Mouse (Mus musculus) A20 (cell line): ENCODE results near the gene Glis3.

ENCODE experiments used
- DNase-seq: peaks from one replicate; pipeline ENCODE4 v3.0.0-alpha.2; 2011; ENCODE audit warnings: low read depth, low spot score

Glis3 gene

GRCm38 (mm10) chr19:28592981-28593380 is 86.9 kb downstream of the Glis3 start:
- DNase-seq, result no peak

GRCm38 (mm10) chr19:28591736-28592477 is 88.0 kb downstream of the Glis3 start:
- DNase-seq, result no peak

GRCm38 (mm10) chr19:28580499-28580898 is 99.4 kb downstream of the Glis3 start:
- no peak for DNase-seq

- no peak for DNase-seq
Observed at GRCm38 (mm10) chr19:28579724-28580375, 100.0 kb downstream of the Glis3 start.

- no peak for DNase-seq
Observed at GRCm38 (mm10) chr19:28577023-28577422, 102.9 kb downstream of the Glis3 start.

GRCm38 (mm10) chr19:28576619-28577018 is 103.3 kb downstream of the Glis3 start:
- DNase-seq, result no peak

- no peak for DNase-seq
Observed at GRCm38 (mm10) chr19:28573641-28574040, 106.2 kb downstream of the Glis3 start.

GRCm38 (mm10) chr19:28569856-28570255 is 110.0 kb downstream of the Glis3 start:
- DNase-seq, result no peak

- DNase-seq, result no peak
Observed at GRCm38 (mm10) chr19:28567100-28567499, 112.8 kb downstream of the Glis3 start.

- no peak for DNase-seq
Observed at GRCm38 (mm10) chr19:28566554-28566953, 113.3 kb downstream of the Glis3 start.

- DNase-seq, result no peak
Observed at GRCm38 (mm10) chr19:28561697-28562002, 118.2 kb downstream of the Glis3 start.

- no peak for DNase-seq
Observed at GRCm38 (mm10) chr19:28560801-28561696, 118.8 kb downstream of the Glis3 start.

GRCm38 (mm10) chr19:28559836-28560235 is 120.0 kb downstream of the Glis3 start:
- no peak for DNase-seq

- no peak for DNase-seq
Observed at GRCm38 (mm10) chr19:28559400-28559799, 120.5 kb downstream of the Glis3 start.

- DNase-seq, result no peak
Observed at GRCm38 (mm10) chr19:28558661-28559060, 121.2 kb downstream of the Glis3 start.

- no peak for DNase-seq
Observed at GRCm38 (mm10) chr19:28557559-28558328, 122.1 kb downstream of the Glis3 start.

GRCm38 (mm10) chr19:28555181-28555929 is 124.5 kb downstream of the Glis3 start:
- no peak for DNase-seq

- DNase-seq, result no peak
Observed at GRCm38 (mm10) chr19:28550611-28551010, 129.3 kb downstream of the Glis3 start.

GRCm38 (mm10) chr19:28546933-28547332 is 132.9 kb downstream of the Glis3 start:
- DNase-seq, result peak; percentile 36

- no peak for DNase-seq
Observed at GRCm38 (mm10) chr19:28545493-28545892, 134.4 kb downstream of the Glis3 start.

GRCm38 (mm10) chr19:28538813-28539212 is 141.1 kb downstream of the Glis3 start:
- no peak for DNase-seq
